Mouse (Mus musculus) left cerebral cortex, postnatal 25 days (tissue): ENCODE measurements around the gene Cdkal1. TPM values are rescaled to one million over a fixed set of nuclear protein-coding genes. Genes with fewer than 3 reads are reported as not detected.
A peak's percentile ranks its signal among the peaks of the same experiment; 100 is the strongest.

Source experiments
- DNase-seq, 2 experiments: peaks; one replicate each; pipeline ENCODE4 v3.0.0; 2022; ENCODE audit warnings: low spot score in 2 of 2, mixed read lengths in 1 of 2
- intact Hi-C: fragments of 180-260 bp; cut with DNase I; formaldehyde crosslinking; loops from one replicate; pipeline ENCODE4 v1.15.1; 2025
- total RNA-seq, 2 experiments: library from RNA; stranded (reverse); gene quantifications; 2 replicates each; pipeline ENCODE4 v1.2.3; 2021

Cdkal1 gene
- total RNA-seq, 2 experiments from 2014 or later, result 20.0 to 20.1 TPM

- no peak for DNase-seq
- intact Hi-C loops, result no loop called here
These were observed 81.9 kb downstream of the Cdkal1 start for GRCm38 (mm10) chr13:29773563-29773962.

GRCm38 (mm10) chr13:29772970-29773369 lies 82.5 kb downstream of the Cdkal1 start:
- intact Hi-C loops, result no loop called here
- no peak for DNase-seq

DNA sequence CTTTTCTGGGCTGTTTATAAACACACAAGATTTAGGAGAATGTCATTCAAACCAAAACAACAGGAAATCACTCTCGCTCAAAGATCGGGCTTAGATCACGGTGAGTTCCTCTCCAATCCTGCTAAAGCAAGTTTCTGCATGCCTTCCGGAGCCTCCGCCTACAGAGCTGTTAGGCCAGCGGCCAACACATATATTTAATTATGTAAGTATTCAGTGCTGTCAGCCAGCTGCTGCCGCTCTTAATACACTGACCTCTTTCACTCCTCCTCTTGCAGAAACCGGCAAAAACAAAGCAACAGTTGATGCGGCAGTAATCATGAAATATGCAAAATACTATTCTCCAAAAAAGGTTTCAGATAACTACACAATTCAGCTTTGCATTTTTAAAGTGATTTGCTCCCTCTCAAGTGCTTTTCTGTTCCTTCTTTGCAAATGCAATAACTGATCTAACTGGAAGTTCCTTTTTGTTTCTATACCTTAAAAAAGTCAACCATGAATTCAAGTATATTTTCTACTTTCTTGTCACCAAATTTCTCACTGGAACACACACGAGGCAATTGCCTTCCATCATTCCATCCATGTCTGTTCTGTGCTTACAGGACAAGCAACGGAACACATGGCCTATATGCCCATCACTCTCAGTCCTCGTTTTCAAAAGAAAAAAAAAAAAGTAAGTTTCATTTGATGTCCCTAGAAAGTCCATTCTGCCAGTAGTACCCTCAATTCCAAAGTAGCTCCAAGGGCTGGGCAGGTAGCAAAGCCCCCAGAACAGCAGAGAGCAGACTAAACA lies 85.6 kb downstream of the Cdkal1 start:
- intact Hi-C loops, result no loop called here
- peak; percentile 45 to 78 for DNase-seq

GRCm38 (mm10) chr13:29768104-29768503 lies 87.4 kb downstream of the Cdkal1 start:
- no peak for DNase-seq
- intact Hi-C loops, result no loop called here

- no peak for DNase-seq
- intact Hi-C loops, result no loop called here
These were observed 87.9 kb downstream of the Cdkal1 start for GRCm38 (mm10) chr13:29767587-29767986.

GRCm38 (mm10) chr13:29766377-29766776 lies 89.1 kb downstream of the Cdkal1 start:
- no peak for DNase-seq
- intact Hi-C loops, result no loop called here

GRCm38 (mm10) chr13:29765296-29765695 lies 90.2 kb downstream of the Cdkal1 start:
- DNase-seq, result no peak
- intact Hi-C loops, result no loop called here

- DNase-seq, result no peak
- intact Hi-C loops, result no loop called here
These were observed 95.6 kb downstream of the Cdkal1 start for GRCm38 (mm10) chr13:29759691-29760467.

DNA sequence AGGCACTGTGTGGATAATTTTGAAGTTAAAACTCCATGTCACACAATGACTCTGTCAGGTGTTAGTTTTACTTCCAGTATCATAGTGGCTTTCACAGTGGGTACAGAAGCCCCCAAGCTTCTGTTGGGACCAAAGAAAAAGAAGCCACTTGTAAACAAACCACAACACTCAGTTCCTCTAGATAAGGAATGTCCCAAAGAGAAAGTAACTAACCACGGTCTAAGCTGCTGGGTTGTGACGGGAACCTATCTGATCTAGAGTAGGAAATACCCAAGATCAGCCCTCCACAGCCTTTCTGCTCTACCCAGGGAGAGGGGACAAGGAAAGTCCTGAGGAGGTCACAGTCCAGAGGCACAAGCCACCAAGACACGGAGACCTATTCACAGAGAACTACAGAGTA lies 99.4 kb downstream of the Cdkal1 start:
- no peak for DNase-seq

GRCm38 (mm10) chr13:29753254-29753653 lies 102.2 kb downstream of the Cdkal1 start:
- no peak for DNase-seq
- intact Hi-C loops, result no loop called here

More for the DNA sequence above, 99.4 kb downstream of the Cdkal1 start:
- intact Hi-C loops, result no loop called here

DNA sequence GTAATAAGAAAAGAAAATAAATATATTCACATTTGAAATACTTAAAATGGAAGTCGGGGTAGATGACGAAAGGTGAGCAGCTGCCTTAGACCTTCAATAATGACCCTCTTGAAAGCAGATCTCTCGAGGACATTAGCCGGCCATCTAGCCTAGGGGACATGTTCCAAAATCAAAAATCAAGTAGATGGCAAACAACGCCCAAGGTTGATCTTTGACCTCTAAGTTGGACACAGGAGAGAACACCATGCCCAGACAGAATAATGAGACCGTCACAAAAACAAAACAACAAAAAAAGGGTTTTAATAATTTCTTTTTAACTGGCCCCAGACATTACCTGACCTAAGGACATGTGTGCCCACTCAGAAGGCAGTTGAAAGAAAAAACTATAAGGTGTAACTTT lies 103.4 kb downstream of the Cdkal1 start:
- DNase-seq, result no peak
- intact Hi-C loops, result no loop called here

DNA sequence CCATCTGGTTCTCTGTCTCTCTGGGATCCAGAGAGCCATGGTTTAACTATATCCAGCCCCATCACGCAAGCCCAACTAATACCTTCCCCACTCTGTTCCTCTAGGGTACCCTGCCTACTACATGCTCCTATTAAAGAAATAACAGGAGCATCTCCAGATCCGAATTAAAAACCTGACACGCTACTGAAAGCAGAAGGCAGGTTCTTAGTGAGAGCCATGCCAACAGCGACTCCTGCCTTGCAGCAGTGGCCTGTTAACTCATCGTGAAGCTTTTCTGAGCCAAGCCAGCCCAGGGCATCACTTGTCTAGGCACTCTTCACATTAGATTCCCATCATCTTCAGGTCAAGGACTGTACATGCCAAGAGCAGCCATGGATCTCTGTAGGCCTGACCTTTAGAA lies 104.3 kb downstream of the Cdkal1 start:
- DNase-seq, result no peak
- intact Hi-C loops, result no loop called here

DNA sequence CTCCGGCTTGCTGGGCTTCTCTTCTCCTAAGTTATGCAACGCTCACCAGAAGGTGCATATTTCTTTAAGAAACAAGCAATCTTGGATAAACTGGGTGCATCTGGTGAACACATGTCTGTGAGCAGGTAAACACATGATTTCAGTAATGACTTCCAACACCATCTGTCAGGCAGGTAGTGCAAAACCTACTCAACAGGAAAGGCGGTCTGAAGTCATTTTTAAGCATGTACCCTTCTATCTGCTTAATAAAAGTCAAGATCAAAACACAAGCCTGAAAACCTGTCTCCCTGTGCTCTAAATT lies 108.2 kb downstream of the Cdkal1 start:
- DNase-seq, result peak in 1 of 2 experiments; percentile 8
- intact Hi-C loops, result no loop called here

GRCm38 (mm10) chr13:29746501-29747346 lies 108.8 kb downstream of the Cdkal1 start:
- intact Hi-C loops, result no loop called here
- DNase-seq, result peak in 1 of 2 experiments; percentile 19

GRCm38 (mm10) chr13:29745073-29745472 lies 110.4 kb downstream of the Cdkal1 start:
- intact Hi-C loops, result no loop called here

DNA sequence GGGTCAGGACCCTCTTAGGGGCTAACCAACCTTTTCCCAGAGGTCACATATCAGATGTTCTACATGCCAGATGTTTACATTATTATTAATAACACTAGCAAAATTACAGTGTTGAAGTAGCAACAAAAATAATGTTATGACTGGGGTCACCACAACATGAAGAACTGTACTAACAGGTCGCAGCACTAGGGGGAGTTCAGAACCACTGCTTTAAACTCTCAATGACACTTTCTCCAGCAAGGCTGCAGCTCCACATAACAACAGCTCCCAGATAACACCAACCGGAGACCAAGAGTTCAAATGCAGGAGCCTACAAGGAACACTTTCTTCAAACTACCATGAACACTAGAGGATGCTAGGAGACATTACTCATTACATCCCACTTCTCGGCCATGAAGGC lies 111.3 kb downstream of the Cdkal1 start:
- intact Hi-C loops, result no loop called here
- DNase-seq, result no peak

More at GRCm38 (mm10) chr13:29745073-29745472, 110.4 kb downstream of the Cdkal1 start:
- peak; percentile 25 to 54 for DNase-seq

- no peak for DNase-seq
- intact Hi-C loops, result no loop called here
These were observed 111.7 kb downstream of the Cdkal1 start for GRCm38 (mm10) chr13:29743761-29744160.

DNA sequence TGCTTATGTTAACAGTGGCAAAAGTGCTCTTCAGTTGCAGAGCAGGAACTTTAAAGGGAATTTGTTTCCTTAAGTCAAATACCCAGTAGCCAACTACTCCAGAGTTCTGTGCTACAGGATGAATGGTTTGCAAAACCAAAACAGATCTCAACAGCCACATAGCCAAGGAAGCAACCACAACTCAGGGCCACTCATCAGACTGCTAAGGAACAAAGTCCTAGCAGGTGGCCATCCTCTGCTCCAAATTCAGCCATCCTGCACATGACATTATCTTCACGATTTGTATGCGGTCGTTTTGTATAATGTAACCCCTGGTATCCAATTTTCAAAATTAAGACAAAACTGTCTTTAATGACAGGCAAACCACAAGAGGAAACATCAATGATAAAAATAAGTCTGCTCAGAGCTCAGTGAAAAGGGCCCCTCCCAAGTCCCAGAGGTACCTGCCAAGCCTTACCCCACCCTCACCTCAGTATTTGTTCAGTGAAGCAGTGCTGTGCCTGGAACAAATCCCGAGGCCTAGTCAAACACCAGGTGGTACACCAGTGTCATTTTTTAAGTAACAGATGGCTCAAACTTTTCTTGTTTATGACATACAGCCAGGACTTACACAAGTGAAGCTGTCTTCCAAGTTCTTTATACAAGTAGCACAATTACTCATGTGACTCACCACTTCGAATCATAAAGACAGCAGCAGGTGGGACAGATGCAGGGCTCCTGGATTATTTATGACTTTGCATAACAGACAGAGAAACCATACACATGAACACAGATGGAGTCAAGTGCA lies 117.6 kb downstream of the Cdkal1 start:
- peak; percentile 16 to 43 for DNase-seq
- intact Hi-C loops, result no loop called here

- peak in 1 of 2 experiments; percentile 19 for DNase-seq
- intact Hi-C loops, result no loop called here
These were observed 121.0 kb downstream of the Cdkal1 start for GRCm38 (mm10) chr13:29734496-29734895.
